Mouse (Mus musculus) left cerebral cortex, adult 2 months (tissue): ENCODE measurements around the gene Tmem82. TPM values are rescaled to one million over a fixed set of nuclear protein-coding genes. Genes with fewer than 3 reads are reported as not detected.
"Not testable (repeated sequence)": the region's sequence is repeated elsewhere in the genome, so short reads cannot be mapped to it uniquely, and the experiment has no call there.

Experiments used
- DNase-seq, 2 experiments: peaks; one replicate each; pipeline ENCODE4 v3.0.0; 2021 to 2022; ENCODE audit warnings: low spot score in 2 of 2, mixed read lengths in 1 of 2; ENCODE audit errors: extremely low spot score in 1 of 2
- H3K27ac ChIP-seq: fragments of 200-600 bp; 2 replicates; pipeline ENCODE4 v1.8.1; 2022
- H3K4me3 ChIP-seq: fragments of 200-600 bp; 2 replicates; pipeline ENCODE4 v1.8.1; 2022
- CTCF ChIP-seq: fragments of 200-600 bp; IDR thresholded peaks from 2 replicates; pipeline ENCODE4 v1.8.1; 2022; ENCODE audit warnings: antibody characterized with exemption, mild to moderate bottlenecking, moderate library complexity
- intact Hi-C: fragments of 180-260 bp; cut with DNase I; formaldehyde crosslinking; loops from one replicate; pipeline ENCODE4 v1.15.1; 2025
- total RNA-seq, 2 experiments: library from RNA; stranded (reverse); gene quantifications; 2 replicates each; pipeline ENCODE4 v1.2.3; 2021

The Tmem82 gene
- total RNA-seq, 2 experiments from 2014 or later: 0.30 to 1.1 TPM

GRCm38 (mm10) chr4:141581051-141581450 lies 37.4 kb downstream of the Tmem82 start:
- Histone ChIP-seq H3K4me3 (no peak overlapping the region), H3K27ac (no peak overlapping the region)
- no peak for DNase-seq
- intact Hi-C loops: no loop called here
- no peak for TF ChIP-seq CTCF

GRCm38 (mm10) chr4:141578833-141579232 lies 39.6 kb downstream of the Tmem82 start:
- DNase-seq: no peak
- H3K27ac ChIP-seq: no peak overlapping the region
- no peak overlapping the region for H3K4me3 ChIP-seq
- intact Hi-C loops: no loop called here
- TF ChIP-seq CTCF: no peak

GRCm38 (mm10) chr4:141576877-141577276 lies 41.6 kb downstream of the Tmem82 start:
- no peak for DNase-seq
- Histone ChIP-seq H3K27ac (no peak overlapping the region), H3K4me3 (no peak overlapping the region)
- TF ChIP-seq CTCF: no peak; the same call in 1 of the 2 replicates
- intact Hi-C loops: no loop called here

- TF ChIP-seq CTCF: no peak
- intact Hi-C loops: no loop called here
- H3K4me3 ChIP-seq: no peak overlapping the region
- H3K27ac ChIP-seq: no peak overlapping the region
- DNase-seq: no peak
Measured at GRCm38 (mm10) chr4:141576404-141576803, 42.0 kb downstream of the Tmem82 start.

GRCm38 (mm10) chr4:141574789-141575702 lies 43.4 kb downstream of the Tmem82 start:
- DNase-seq: peak; percentile 79 to 85
- Histone ChIP-seq H3K27ac (no peak overlapping the region), H3K4me3 (no peak overlapping the region)
- TF ChIP-seq CTCF: peak; percentile 97
- intact Hi-C loops: loop anchor here (1.0 to 2.0 kb wide), 3 partner anchors 144 to 190 kb away; no protein-coding TSS in a partner anchor

GRCm38 (mm10) chr4:141573359-141573966 lies 45.0 kb downstream of the Tmem82 start:
- H3K4me3 ChIP-seq: no peak overlapping the region
- no peak for TF ChIP-seq CTCF
- H3K27ac ChIP-seq: no peak overlapping the region
- DNase-seq: no peak
- intact Hi-C loops: no loop called here

- H3K4me3 ChIP-seq: no peak overlapping the region
- no peak overlapping the region for H3K27ac ChIP-seq
- TF ChIP-seq CTCF: no peak
- intact Hi-C loops: no loop called here
- no peak for DNase-seq
Measured at GRCm38 (mm10) chr4:141572668-141573358, 45.6 kb downstream of the Tmem82 start.

- Histone ChIP-seq H3K4me3 (no peak overlapping the region), H3K27ac (no peak overlapping the region)
- intact Hi-C loops: no loop called here
- no peak for DNase-seq
- TF ChIP-seq CTCF: no peak
Measured at GRCm38 (mm10) chr4:141571934-141572333, 46.5 kb downstream of the Tmem82 start.

- TF ChIP-seq CTCF: no peak
- no peak overlapping the region for H3K27ac ChIP-seq
- intact Hi-C loops: no loop called here
- H3K4me3 ChIP-seq: no peak overlapping the region
- no peak for DNase-seq
Measured at GRCm38 (mm10) chr4:141571337-141571739, 47.1 kb downstream of the Tmem82 start.

GRCm38 (mm10) chr4:141570821-141571220 lies 47.6 kb downstream of the Tmem82 start:
- Histone ChIP-seq H3K4me3 (no peak overlapping the region), H3K27ac (no peak overlapping the region)
- intact Hi-C loops: no loop called here
- DNase-seq: no peak
- TF ChIP-seq CTCF: no peak

GRCm38 (mm10) chr4:141570004-141570403 lies 48.4 kb downstream of the Tmem82 start:
- no peak for TF ChIP-seq CTCF
- intact Hi-C loops: no loop called here

GRCm38 (mm10) chr4:141568966-141569365 lies 49.5 kb downstream of the Tmem82 start:
- Histone ChIP-seq H3K4me3 (no peak overlapping the region), H3K27ac (no peak overlapping the region)
- TF ChIP-seq CTCF: no peak
- no peak for DNase-seq
- intact Hi-C loops: no loop called here

More at GRCm38 (mm10) chr4:141570004-141570403, 48.4 kb downstream of the Tmem82 start:
- H3K4me3 ChIP-seq: no peak overlapping the region
- no peak for DNase-seq
- no peak overlapping the region; the same call in 1 of the 2 replicates for H3K27ac ChIP-seq

- H3K27ac ChIP-seq, intact Hi-C loops, DNase-seq, H3K4me3 ChIP-seq: not testable (repeated sequence)
Measured at GRCm38 (mm10) chr4:141567174-141567573, 51.3 kb downstream of the Tmem82 start.
